Mouse (Mus musculus): Measurements from ENCODE around the gene Bicra. TPM values are rescaled to one million over a fixed set of nuclear protein-coding genes. Genes with fewer than 3 reads are reported as not detected.

Gene Bicra
- polyA plus RNA-seq, 1 experiment = 21.2 TPM

- WGBS = 13% methylated on average over 21 of the region's 21 CpGs
- H3K4me3 ChIP-seq (replicated peaks; ENCODE audit: extremely low read depth, low read depth, low read length) = no peak overlapping the region
- peak; percentile 72 for DNase-seq
Observed at GRCm38 (mm10) chr7:15954978-15955443, 92.7 kb downstream of the Bicra start.

GRCm38 (mm10) chr7:15954436-15954835, 93.3 kb downstream of the Bicra start:
- H3K4me3 ChIP-seq (replicated peaks; ENCODE audit: extremely low read depth, low read depth, low read length) = no peak overlapping the region
- TF ChIP-seq POLR2A (IDR thresholded peaks at IDR 0.05; ENCODE audit: borderline replicate concordance, extremely low read depth, low read depth, low read length) (no peak), CTCF (IDR thresholded peaks at IDR 0.05; ENCODE audit: insufficient read depth, low read length) (no peak)
- WGBS = 60% methylated on average over 7 of the region's 7 CpGs
- peaks cover 8% of the 10 kb centered on the region for H3K4me1 ChIP-seq (ENCODE audit: control insufficient read depth, insufficient read depth, low read length)
- no peak for DNase-seq

More at GRCm38 (mm10) chr7:15954978-15955443, 92.7 kb downstream of the Bicra start:
- H3K4me1 ChIP-seq (ENCODE audit: control insufficient read depth, insufficient read depth, low read length) = peaks cover 8% of the 10 kb centered on the region
- no peak for TF ChIP-seq CTCF (IDR thresholded peaks at IDR 0.05; ENCODE audit: insufficient read depth, low read length)
- peak; percentile 37; the same call in 1 of the 2 replicates for TF ChIP-seq POLR2A (IDR thresholded peaks at IDR 0.05; ENCODE audit: borderline replicate concordance, extremely low read depth, low read depth, low read length)

- TF ChIP-seq POLR2A (IDR thresholded peaks at IDR 0.05; ENCODE audit: borderline replicate concordance, extremely low read depth, low read depth, low read length) = no peak
- peak; percentile 57 for TF ChIP-seq CTCF (IDR thresholded peaks at IDR 0.05; ENCODE audit: insufficient read depth, low read length)
- Histone ChIP-seq H3K4me1 (ENCODE audit: control insufficient read depth, insufficient read depth, low read length) (peaks cover 9% of the 10 kb centered on the region), H3K4me3 (replicated peaks; ENCODE audit: extremely low read depth, low read depth, low read length) (no peak overlapping the region)
- 67% methylated on average over 13 of the region's 13 CpGs for WGBS
- no peak for DNase-seq
Observed at GRCm38 (mm10) chr7:15953307-15954074, 94.2 kb downstream of the Bicra start.

- TF ChIP-seq CTCF (IDR thresholded peaks at IDR 0.05; ENCODE audit: insufficient read depth, low read length) (no peak), POLR2A (IDR thresholded peaks at IDR 0.05; ENCODE audit: borderline replicate concordance, extremely low read depth, low read depth, low read length) (no peak)
- DNase-seq = no peak
- Histone ChIP-seq H3K4me1 (ENCODE audit: control insufficient read depth, insufficient read depth, low read length) (peaks cover 10% of the 10 kb centered on the region), H3K4me3 (replicated peaks; ENCODE audit: extremely low read depth, low read depth, low read length) (no peak overlapping the region)
- WGBS = 54% methylated on average over 3 of the region's 3 CpGs
Observed at GRCm38 (mm10) chr7:15952416-15952815, 95.3 kb downstream of the Bicra start.

- no peak for TF ChIP-seq POLR2A (IDR thresholded peaks at IDR 0.05; ENCODE audit: borderline replicate concordance, extremely low read depth, low read depth, low read length)
- TF ChIP-seq CTCF (IDR thresholded peaks at IDR 0.05; ENCODE audit: insufficient read depth, low read length) = no peak
- WGBS = 84% methylated on average over 15 of the region's 15 CpGs
- DNase-seq = no peak
- no peak overlapping the region for H3K4me3 ChIP-seq (replicated peaks; ENCODE audit: extremely low read depth, low read depth, low read length)
- peaks cover 6% of the 10 kb centered on the region for H3K4me1 ChIP-seq (ENCODE audit: control insufficient read depth, insufficient read depth, low read length)
Observed at GRCm38 (mm10) chr7:15950008-15950407, 97.7 kb downstream of the Bicra start.

GRCm38 (mm10) chr7:15949216-15949790, 98.4 kb downstream of the Bicra start:
- no peak for TF ChIP-seq POLR2A (IDR thresholded peaks at IDR 0.05; ENCODE audit: borderline replicate concordance, extremely low read depth, low read depth, low read length)
- no peak for TF ChIP-seq CTCF (IDR thresholded peaks at IDR 0.05; ENCODE audit: insufficient read depth, low read length)
- WGBS = 61% methylated on average over 7 of the region's 7 CpGs
- Histone ChIP-seq H3K4me3 (replicated peaks; ENCODE audit: extremely low read depth, low read depth, low read length) (no peak overlapping the region), H3K4me1 (ENCODE audit: control insufficient read depth, insufficient read depth, low read length) (peaks cover 7% of the 10 kb centered on the region)
- no peak for DNase-seq

GRCm38 (mm10) chr7:15948381-15948941, 99.3 kb downstream of the Bicra start:
- DNase-seq = peak; percentile 83
- TF ChIP-seq POLR2A (IDR thresholded peaks at IDR 0.05; ENCODE audit: borderline replicate concordance, extremely low read depth, low read depth, low read length) (peak; percentile 70; the same call in 1 of the 2 replicates), CTCF (IDR thresholded peaks at IDR 0.05; ENCODE audit: insufficient read depth, low read length) (peak; percentile 77)
- Histone ChIP-seq H3K4me3 (replicated peaks; ENCODE audit: extremely low read depth, low read depth, low read length) (peak overlapping the region; percentile 63), H3K4me1 (ENCODE audit: control insufficient read depth, insufficient read depth, low read length) (peaks cover 7% of the 10 kb centered on the region)
- under 1% methylated on average over 23 of the region's 23 CpGs for WGBS

- no peak overlapping the region for H3K4me3 ChIP-seq (replicated peaks; ENCODE audit: extremely low read depth, low read depth, low read length)
- WGBS = 38% methylated on average over 4 of the region's 4 CpGs
- TF ChIP-seq CTCF (IDR thresholded peaks at IDR 0.05; ENCODE audit: insufficient read depth, low read length) (no peak), POLR2A (IDR thresholded peaks at IDR 0.05; ENCODE audit: borderline replicate concordance, extremely low read depth, low read depth, low read length) (no peak)
- peaks cover 7% of the 10 kb centered on the region for H3K4me1 ChIP-seq (ENCODE audit: control insufficient read depth, insufficient read depth, low read length)
- DNase-seq = no peak
Observed at GRCm38 (mm10) chr7:15947653-15948260, 100.0 kb downstream of the Bicra start.

Measured in lung, adult 2 months (tissue).